Mouse (Mus musculus) E14TG2a.4 (cell line): Measurements from ENCODE around the gene Slpi.
"Not testable (repeated sequence)": the region's sequence is repeated elsewhere in the genome, so short reads cannot be mapped to it uniquely, and the experiment has no call there.

ENCODE experiments used
- H3K27me3 ChIP-seq: 2 replicates; pipeline ENCODE4 v1.6.1; 2014; ENCODE audit warnings: low read length, control low read depth; ENCODE audit not compliant: insufficient read depth
- H3K36me3 ChIP-seq: 2 replicates; pipeline ENCODE4 v1.6.1; 2014; ENCODE audit warnings: low read length, control low read depth; ENCODE audit not compliant: insufficient read depth
- H3K4me1 ChIP-seq: replicated peaks from 2 replicates; pipeline ENCODE4 v1.6.1; 2014; ENCODE audit warnings: low read depth, low read length, control low read depth
- H3K4me3 ChIP-seq: replicated peaks from 2 replicates; pipeline ENCODE4 v1.5.1; 2014; ENCODE audit warnings: mild to moderate bottlenecking, low read length
- H3K9me3 ChIP-seq: 2 replicates; pipeline ENCODE4 v1.6.1; 2014; ENCODE audit warnings: low read length, control low read depth
- CTCF ChIP-seq: conservative IDR thresholded peaks from 2 replicates; pipeline ENCODE4 v1.5.1; 2014; ENCODE audit warnings: low read length
- NANOG ChIP-seq: IDR thresholded peaks from 2 replicates; pipeline ENCODE4 v1.6.1; 2014; ENCODE audit warnings: borderline replicate concordance, low read length, mixed read lengths
- POU5F1 ChIP-seq: IDR thresholded peaks from 2 replicates; pipeline ENCODE4 v1.6.1; 2014; ENCODE audit warnings: low read length, borderline replicate concordance

Slpi gene

DNA sequence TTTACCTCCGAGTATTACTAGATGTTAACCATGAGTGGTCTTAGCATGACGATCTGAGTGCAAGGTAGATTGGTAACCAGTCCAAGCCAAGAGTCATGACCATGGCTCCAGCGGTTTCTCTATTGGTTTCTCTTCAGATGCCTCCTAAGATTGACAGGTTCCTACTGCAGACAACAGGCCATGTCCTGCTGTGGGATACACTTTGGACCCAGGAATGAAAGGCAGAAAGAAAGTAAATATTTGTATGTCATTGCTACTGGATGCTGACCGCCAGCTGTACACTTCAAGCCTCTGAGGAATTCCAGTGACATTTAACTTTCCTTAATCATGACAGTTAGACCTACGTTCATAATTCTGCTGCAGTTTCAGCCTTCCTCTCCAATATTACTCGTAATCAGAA lies 67.9 kb downstream of the Slpi start:
- no peak for TF ChIP-seq CTCF
- no peak for TF ChIP-seq POU5F1
- TF ChIP-seq NANOG = no peak
- H3K36me3 ChIP-seq = no peaks in the 10 kb centered on the region
- no peak overlapping the region for H3K4me3 ChIP-seq
- no peaks in the 10 kb centered on the region for H3K27me3 ChIP-seq
- no peaks in the 10 kb centered on the region for H3K4me1 ChIP-seq
- peaks cover 17% of the 10 kb centered on the region for H3K9me3 ChIP-seq

DNA sequence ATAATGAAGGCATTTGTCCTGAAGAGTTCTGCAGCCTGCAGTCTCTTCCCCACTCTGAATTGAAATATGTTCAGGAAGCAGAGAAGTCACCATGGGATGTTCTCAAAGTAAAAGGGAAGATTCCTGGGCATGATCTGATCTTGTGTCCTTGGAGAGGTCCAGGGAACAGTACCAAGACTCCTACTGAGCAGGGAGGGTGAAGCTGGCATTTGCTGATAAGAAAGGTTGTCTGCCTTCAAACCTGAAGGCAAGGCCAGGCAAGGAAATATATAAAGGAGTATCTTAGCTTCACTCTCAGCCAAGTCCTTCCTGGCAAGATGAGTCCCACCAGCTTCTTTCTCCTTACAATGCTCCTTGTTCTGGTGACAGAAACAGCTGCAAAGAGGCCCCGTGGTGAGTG lies 72.4 kb downstream of the Slpi start, which contains the start of gene Svs6:
TSS of gene Svs6 (plus strand) at position 301 of the 400 bp plus-strand sequence.
- not testable (repeated sequence) for H3K4me3 ChIP-seq, H3K27me3 ChIP-seq, H3K4me1 ChIP-seq, H3K36me3 ChIP-seq
- H3K9me3 ChIP-seq = peaks cover 14% of the 10 kb centered on the region

- H3K4me1 ChIP-seq, H3K27me3 ChIP-seq, H3K4me3 ChIP-seq, H3K36me3 ChIP-seq, H3K9me3 ChIP-seq: not testable (repeated sequence)
Measured at GRCm38 (mm10) chr2:164315460-164315859, 73.4 kb downstream of the Slpi start.

- TF ChIP-seq CTCF = no peak
- TF ChIP-seq POU5F1 = no peak
- TF ChIP-seq NANOG = no peak
- Histone ChIP-seq H3K4me1 (no peaks in the 10 kb centered on the region), H3K4me3 (no peak overlapping the region), H3K36me3 (no peaks in the 10 kb centered on the region), H3K9me3 (no peaks in the 10 kb centered on the region), H3K27me3 (no peaks in the 10 kb centered on the region)
Measured at GRCm38 (mm10) chr2:164312599-164312998, 76.3 kb downstream of the Slpi start.
